Mouse (Mus musculus) cerebellum, adult 8-10 months (tissue): Measurements from ENCODE around the gene Serpinb6b.
"Not testable (repeated sequence)": the region's sequence is repeated elsewhere in the genome, so short reads cannot be mapped to it uniquely, and the experiment has no call there.

Source experiments
- DNase-seq: peaks from one replicate; pipeline ENCODE4 v3.0.0; 2022

The Serpinb6b gene

DNA sequence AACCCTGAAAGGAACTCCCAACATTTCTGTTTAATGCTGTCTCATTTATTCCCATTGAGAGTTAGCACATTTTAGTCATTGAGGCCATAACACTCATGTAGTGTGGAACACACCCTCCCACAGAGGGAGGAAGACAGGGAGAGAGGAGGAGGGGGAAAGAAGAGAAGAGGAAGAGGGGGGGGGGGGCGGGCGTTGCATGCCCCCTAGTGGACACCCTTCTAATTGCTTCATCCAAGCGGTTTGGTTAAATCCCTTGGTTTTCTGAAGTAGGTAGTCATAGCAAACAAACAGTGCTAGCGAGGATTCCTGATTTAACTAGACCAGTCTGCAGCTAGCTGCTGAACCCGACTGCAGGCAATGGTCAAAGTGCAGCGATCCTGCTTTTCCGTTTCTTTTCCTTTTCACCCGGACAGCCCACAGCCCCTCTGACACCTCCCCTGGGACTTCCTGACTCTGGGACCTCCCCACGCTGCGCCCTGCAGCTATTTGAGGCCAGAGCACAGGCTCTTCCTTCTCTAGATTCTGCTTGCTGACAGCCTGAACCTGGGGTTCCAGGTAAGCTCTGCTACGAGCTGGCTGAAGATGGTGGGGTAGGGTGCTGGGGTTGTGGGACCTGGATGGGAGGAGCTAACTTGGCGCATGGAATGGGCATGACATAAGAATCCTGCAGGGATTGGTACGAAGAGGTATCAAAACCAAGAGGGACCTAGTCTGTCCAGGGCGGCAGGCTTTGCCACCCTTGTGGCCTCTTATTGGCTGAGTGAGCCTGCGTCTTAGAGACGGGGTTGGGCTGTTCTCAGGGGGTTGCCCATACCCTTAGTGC, at the start of gene Serpinb6b:
Gene Serpinb6b (plus strand): TSS at position 221 of the 823 bp plus-strand sequence.
- DNase-seq: no peak

- no peak for DNase-seq
Measured at GRCm38 (mm10) chr13:32922622-32923021, 42.4 kb upstream of the Serpinb6b start.

DNA sequence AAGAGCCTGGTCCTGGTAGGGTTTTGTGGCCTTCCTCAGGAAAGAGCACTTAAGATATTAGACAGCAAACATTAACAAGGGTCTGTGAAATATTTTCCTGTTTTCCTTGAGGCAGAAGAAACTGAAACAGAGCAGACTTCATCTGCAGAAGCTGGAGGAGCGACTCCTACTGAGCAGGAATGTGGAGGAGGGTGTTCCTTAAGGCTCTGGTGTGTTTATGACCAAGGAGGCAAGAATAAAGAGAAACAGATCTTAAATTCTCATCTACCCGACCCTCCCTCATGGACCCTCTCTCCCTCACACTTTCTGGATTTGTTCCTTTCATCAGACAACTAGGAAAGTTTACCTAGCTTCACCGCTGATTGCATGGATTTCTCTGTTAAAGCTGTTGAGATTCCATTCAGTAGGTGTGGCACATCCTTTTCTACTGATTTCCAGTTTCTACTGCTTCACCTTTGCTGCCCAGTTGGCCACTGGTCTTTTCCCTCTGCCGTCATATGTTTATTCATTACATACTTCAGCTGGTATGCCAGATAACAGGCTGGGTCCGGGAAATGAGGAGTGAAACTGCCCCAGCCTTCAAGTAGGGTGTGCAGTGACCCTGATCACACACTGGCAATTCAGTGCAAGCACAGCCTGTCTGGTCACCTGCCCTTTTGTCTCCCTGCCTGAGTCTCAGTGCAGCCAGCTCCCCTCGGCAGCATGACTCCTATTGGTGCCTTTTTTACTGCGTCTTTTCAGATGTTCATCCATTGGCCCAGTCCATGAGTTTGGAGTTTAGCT, 40.2 kb upstream of the Serpinb6b start:
- DNase-seq: no peak

DNA sequence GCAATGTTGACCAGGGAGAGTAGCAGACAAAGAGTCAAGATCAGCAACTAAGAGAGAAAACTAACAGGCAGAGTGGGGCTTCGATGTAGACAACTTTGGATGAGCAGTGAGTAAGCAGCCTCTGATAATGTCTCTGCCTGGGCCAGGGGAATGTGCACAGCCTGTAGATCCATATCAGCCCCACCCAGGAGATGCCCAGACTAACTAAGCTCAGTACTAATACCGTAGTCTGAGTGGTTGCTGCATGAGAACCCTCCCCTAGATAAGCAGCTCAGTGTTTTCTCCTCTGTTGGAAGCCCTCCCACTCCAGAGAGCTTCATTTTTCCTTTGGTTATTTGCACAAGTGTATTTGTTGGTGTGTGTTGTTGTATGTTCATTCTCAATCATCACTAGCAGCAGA, 38.3 kb upstream of the Serpinb6b start:
- DNase-seq: no peak

GRCm38 (mm10) chr13:32927241-32927640, 37.8 kb upstream of the Serpinb6b start:
- DNase-seq: no peak

DNA sequence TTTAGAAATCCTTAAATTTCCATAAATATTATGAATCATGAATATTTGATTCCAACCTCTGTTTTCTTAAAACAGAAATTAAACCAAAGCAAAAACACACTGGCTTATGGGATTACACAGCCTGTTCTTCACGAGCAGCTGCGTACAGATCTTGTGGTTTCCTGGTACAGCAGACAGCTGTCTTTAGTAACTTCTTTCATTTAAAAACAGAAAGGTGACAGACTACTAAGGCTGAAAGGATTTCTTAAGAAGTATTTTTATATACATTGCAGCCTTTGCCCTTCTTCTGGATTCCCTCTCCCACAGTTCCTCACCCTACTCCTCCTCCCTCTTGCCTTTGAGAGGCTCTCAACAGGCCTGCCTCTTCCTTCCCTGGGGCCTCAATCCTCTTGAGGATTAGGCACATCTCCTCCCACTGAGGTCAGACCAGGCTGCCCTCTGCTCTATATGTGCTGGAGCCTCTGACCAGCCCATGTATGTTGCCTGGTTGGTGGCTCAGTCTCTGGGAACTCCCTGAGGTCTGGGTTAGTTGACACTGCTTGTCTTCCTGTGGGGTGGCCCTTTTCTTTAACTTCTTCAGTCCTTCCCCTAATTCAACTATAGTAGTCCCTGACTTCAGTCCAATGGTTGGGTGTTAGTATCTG, 35.8 kb upstream of the Serpinb6b start:
- no peak for DNase-seq

DNA sequence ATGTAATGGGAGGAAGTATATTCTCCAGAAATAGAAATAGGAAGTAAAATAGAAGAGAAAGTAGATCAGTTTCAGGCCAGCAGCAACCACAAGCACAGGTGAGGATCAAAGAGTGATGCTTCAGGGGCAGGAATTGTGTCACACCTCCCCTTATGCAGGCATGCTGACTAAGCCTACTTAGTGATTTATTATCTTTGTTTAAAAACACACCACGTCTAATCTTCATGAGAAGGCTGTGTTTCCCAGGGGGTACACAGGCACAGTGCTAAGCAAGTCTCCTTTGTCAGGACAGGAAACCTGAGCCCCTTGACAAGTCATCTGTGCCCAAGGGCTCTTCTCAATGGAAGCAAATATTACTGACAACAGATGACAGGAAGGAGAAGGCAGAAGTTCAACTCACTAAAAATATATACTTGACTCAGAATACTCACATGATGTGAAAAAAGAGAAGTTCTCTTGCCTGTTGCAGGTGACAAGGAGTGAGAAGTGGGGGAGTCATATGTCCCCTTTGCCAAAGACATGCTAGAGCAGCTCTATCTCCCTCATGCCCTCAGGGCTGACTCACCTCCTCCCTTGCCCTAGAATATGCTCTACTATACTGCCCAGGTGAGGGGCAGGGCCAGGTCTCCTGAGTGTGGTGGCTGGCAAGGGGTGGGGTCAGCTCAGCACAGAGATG, 30.2 kb upstream of the Serpinb6b start:
- DNase-seq: no peak

DNA sequence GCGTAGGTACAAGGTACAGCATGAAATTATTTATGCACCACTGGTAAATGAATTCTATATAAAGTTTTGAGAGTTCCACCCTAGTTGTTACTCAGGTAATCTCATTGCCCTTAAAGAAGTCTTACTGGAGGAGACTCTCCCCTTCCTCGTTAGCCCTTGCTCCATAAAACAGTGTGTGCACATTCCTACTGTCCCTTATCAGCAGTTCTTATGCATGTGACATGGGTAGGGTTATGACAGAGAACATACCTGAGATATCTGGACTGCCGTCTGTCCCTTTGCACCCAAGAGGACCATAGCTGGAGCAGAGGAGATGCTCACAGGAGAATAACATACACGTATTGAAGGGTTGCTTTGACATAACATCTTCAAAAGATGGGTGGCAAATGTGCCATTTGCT, 26.7 kb upstream of the Serpinb6b start:
- not testable (repeated sequence) for DNase-seq

DNA sequence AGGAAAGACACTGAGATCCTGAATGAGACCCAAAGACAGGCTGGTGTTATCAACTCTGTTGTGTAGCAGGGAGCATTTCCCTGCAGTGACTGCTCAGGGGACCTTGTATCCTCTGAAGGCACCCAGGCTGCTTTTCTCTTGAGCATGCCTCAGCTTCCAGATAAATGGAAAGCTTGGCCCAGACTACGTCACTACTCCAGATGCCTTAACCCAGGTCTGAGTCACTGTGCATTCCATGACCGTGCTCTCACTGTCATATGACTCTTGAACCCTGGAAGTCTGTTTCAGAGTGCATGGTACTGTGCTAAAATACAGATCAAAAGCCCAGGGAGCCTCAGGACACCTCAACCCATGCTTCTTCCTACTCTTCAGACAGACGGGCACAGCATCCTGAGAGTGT, 25.8 kb upstream of the Serpinb6b start:
- not testable (repeated sequence) for DNase-seq

DNA sequence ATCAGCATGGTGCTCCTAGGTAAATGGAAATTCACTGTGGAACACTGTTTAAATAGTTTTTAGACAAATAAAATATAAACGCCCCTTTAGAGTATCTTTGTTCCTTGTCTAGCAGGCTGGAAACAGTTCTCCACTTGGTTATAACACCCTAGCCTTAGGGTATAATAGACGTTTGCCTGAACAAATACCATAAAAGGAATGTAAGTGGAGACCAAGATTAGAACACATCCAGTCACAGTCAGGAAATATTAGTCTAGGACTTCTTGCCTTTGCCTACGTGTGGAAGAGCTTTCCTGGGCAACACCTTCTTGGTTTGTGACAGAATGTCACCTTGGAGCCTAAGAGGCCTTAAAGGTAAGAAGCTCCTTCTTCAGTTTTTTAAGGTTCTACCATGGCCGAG, 8.5 kb upstream of the Serpinb6b start:
- DNase-seq: no peak

DNA sequence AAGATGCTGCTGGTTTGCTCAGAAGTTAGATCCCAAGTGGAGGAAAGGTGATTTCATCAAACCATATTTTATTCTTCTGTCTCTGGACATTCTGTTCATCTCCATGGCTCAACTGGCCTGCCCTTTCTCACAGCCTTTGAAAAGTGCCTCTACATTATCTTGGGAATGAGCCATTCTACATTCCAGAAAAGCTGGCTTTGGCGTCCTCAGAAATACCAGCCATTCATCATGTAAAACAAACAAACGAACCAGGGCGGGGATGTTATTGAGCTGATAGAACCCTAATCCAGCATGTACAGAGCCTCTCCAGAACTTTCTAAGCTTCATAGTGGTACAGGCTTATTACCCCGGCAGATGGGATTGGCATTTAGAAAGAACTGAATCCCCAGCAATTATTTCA, 7.1 kb upstream of the Serpinb6b start:
- no peak for DNase-seq

- DNase-seq: not testable (repeated sequence)
Measured at GRCm38 (mm10) chr13:32958521-32958920, 6.5 kb upstream of the Serpinb6b start.

DNA sequence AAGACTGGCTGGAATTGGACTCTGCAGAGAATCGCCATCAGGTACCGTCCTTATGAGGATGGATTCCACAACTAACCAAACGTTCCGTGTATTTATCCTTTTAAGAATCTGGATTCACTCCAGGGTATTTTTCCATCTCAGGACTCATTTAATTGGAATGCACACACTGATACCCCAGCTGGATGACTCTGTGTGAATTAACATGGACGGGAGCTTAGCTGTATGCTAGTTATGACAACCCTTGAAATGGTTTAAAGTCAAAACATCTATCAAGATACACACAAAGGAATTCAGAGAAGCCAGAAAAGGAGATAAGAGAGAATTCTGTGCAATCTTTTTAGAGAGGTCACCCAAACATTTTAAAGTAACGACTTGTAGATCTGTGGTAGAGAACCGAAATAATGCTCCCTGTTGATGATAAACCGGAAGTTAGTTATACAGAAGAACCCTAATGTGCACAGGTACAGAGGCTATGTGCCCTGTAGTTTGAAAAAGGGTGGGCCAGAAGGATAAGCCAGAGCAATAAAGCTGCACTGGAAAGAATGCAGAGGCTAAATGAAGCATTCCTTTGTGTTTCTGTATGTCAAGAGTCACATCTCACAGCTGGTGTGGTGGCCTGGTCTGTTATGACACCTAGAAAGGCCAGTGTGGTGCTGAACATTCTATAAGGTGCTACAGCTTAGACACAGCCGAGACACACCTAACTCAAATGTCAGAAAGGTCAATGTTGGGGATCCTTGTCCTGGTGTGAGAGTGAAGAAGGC, 837 bp upstream of the Serpinb6b start:
- no peak for DNase-seq

GRCm38 (mm10) chr13:32966116-32966515, 1.1 kb downstream of the Serpinb6b start:
- no peak for DNase-seq

- no peak for DNase-seq
Measured at GRCm38 (mm10) chr13:32967233-32967632, 2.2 kb downstream of the Serpinb6b start.

- DNase-seq: no peak
Measured at GRCm38 (mm10) chr13:32968353-32968984, 3.5 kb downstream of the Serpinb6b start.

DNA sequence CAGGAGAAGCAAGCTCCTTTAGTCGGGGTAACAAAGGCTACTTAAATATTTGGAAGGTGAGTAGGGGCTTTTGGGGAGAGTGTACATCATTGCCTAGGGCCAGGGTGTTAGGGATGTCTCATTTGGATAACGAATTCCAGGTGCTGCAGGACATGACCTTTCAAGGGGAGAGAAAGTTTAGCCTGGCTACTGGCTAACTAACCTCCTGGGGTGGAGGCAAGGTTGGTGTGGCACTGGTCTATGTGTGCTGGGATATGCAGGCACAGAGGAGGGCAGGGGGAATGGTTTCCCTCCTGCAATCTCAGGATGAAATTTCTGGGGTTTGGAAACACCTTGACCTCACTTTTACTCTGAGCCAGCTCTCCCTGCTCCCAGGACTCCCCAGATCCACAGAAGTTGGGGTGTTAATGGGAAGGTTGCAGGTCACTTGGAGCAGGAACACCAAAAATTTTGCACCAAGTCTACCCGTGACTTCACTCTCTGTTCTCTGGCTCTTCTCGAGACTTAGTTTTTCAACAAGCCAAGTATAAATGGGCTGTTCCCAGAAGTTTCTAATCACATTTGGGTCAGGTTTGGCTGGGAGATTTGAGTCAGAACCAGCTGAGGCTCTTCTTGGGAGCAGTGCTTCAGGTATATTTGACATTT, 4.1 kb downstream of the Serpinb6b start:
- no peak for DNase-seq

GRCm38 (mm10) chr13:32969641-32970040, 4.6 kb downstream of the Serpinb6b start:
- no peak for DNase-seq

DNA sequence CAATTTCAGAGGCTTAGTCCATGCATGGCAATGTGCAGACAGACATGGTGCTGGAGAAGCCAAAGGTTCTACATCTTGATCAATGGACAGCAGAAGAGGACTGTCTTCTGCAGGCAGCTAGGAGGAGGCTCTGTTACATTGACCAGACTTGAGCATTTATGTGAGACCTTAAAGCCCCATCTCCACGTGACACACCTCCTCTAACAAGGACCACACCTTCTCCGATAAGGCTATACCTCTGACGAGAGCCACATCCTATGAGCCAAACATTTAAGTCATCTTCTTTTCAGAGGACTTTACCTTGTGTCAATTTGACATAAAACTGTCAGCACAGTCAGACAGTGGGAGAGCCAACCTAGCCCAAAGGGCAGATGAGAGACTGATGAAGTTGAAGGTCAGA, 5.8 kb downstream of the Serpinb6b start:
- no peak for DNase-seq

- DNase-seq: no peak
Measured at GRCm38 (mm10) chr13:32974268-32974667, 9.3 kb downstream of the Serpinb6b start.

GRCm38 (mm10) chr13:32974889-32975460, 10.0 kb downstream of the Serpinb6b start:
- no peak for DNase-seq
